Mouse (Mus musculus) spleen, postnatal 4 days (tissue): ENCODE results near the gene Epha4.

Experiments used
- DNase-seq, 2 experiments: peaks; one replicate each; pipeline ENCODE4 v3.0.0; 2022; ENCODE audit warnings: low spot score in 2 of 2

The Epha4 gene

GRCm38 (mm10) chr1:77407417-77407816 is 107.5 kb downstream of the Epha4 start:
- no peak for DNase-seq

- DNase-seq: no peak
These were observed 108.3 kb downstream of the Epha4 start for GRCm38 (mm10) chr1:77406631-77407030.

GRCm38 (mm10) chr1:77404537-77404936 is 110.4 kb downstream of the Epha4 start:
- no peak for DNase-seq

- no peak for DNase-seq
These were observed 111.9 kb downstream of the Epha4 start for GRCm38 (mm10) chr1:77402942-77403341.

GRCm38 (mm10) chr1:77401465-77401864 is 113.4 kb downstream of the Epha4 start:
- DNase-seq: no peak

GRCm38 (mm10) chr1:77391590-77391989 is 123.3 kb downstream of the Epha4 start:
- DNase-seq: no peak

- DNase-seq: no peak
These were observed 125.8 kb downstream of the Epha4 start for GRCm38 (mm10) chr1:77389069-77389468.

- DNase-seq: no peak
These were observed 126.3 kb downstream of the Epha4 start for GRCm38 (mm10) chr1:77388556-77388955.

- no peak for DNase-seq
These were observed 129.3 kb downstream of the Epha4 start for GRCm38 (mm10) chr1:77385613-77386012.

- DNase-seq: no peak
These were observed 131.4 kb downstream of the Epha4 start for GRCm38 (mm10) chr1:77383466-77383865.

- DNase-seq: no peak
These were observed 137.3 kb downstream of the Epha4 start for GRCm38 (mm10) chr1:77377550-77377980.

- DNase-seq: no peak
These were observed 140.8 kb downstream of the Epha4 start for GRCm38 (mm10) chr1:77374054-77374453.

GRCm38 (mm10) chr1:77370921-77371320 is 144.0 kb downstream of the Epha4 start:
- DNase-seq: no peak

- DNase-seq: no peak
These were observed 145.5 kb downstream of the Epha4 start for GRCm38 (mm10) chr1:77369255-77369837.

- no peak for DNase-seq
These were observed 149.0 kb downstream of the Epha4 start for GRCm38 (mm10) chr1:77365850-77366249.

GRCm38 (mm10) chr1:77364596-77364995 is 150.3 kb downstream of the Epha4 start:
- no peak for DNase-seq

GRCm38 (mm10) chr1:77363848-77364247 is 151.0 kb downstream of the Epha4 start:
- DNase-seq: no peak

- no peak for DNase-seq
These were observed 168.4 kb downstream of the Epha4 start for GRCm38 (mm10) chr1:77346459-77346858.

GRCm38 (mm10) chr1:77343792-77344191 is 171.1 kb downstream of the Epha4 start:
- no peak for DNase-seq

GRCm38 (mm10) chr1:77339701-77340100 is 175.2 kb downstream of the Epha4 start:
- no peak for DNase-seq

GRCm38 (mm10) chr1:77338346-77338745 is 176.5 kb downstream of the Epha4 start:
- no peak for DNase-seq

GRCm38 (mm10) chr1:77336937-77337336 is 178.0 kb downstream of the Epha4 start:
- DNase-seq: no peak

- no peak for DNase-seq
These were observed 196.2 kb downstream of the Epha4 start for GRCm38 (mm10) chr1:77318597-77319127.
